Mouse (Mus musculus) erythroblast, embryonic 14.5 days (primary cell): ENCODE measurements at regions not wholly inside any gene's neighbourhood (a gene's known extent, or its start where the extent isn't known, plus 50 kb on each side); places are given as distances from the start of the nearest gene placed in this dataset.

Experiments used
- H3K27me3 ChIP-seq: 2 replicates; pipeline ENCODE4 v1.6.1; 2012; ENCODE audit warnings: inconsistent platforms; ENCODE audit not compliant: control insufficient read depth
- H3K36me3 ChIP-seq: 2 replicates; pipeline ENCODE4 v1.6.1; 2012; ENCODE audit warnings: mild to moderate bottlenecking, inconsistent platforms; ENCODE audit not compliant: control insufficient read depth
- H3K4me1 ChIP-seq: 2 replicates; pipeline ENCODE4 v1.6.1; 2012; ENCODE audit warnings: inconsistent platforms; ENCODE audit not compliant: control insufficient read depth
- H3K4me3 ChIP-seq: replicated peaks from 2 replicates; pipeline ENCODE3; 2012; ENCODE audit warnings: moderate library complexity, mild to moderate bottlenecking, inconsistent platforms
- H3K9me3 ChIP-seq: 2 replicates; pipeline ENCODE4 v1.6.1; 2012; ENCODE audit warnings: low read length, inconsistent platforms, mixed read lengths; ENCODE audit not compliant: control insufficient read depth
- GATA1 ChIP-seq: IDR thresholded peaks from 2 replicates; pipeline ENCODE4 v1.6.1; 2012; ENCODE audit warnings: low read length, inconsistent platforms, mixed read lengths
- TAL1 ChIP-seq: IDR thresholded peaks from 3 replicates; pipeline ENCODE4 v1.6.1; 2012; ENCODE audit warnings: low read length, inconsistent platforms, mixed read lengths

GRCm38 (mm10) chr2:78520258-78521023, 347.5 kb upstream of the Ube2e3 start:
- Histone ChIP-seq H3K4me1 (no peaks in the 10 kb centered on the region), H3K27me3 (no peaks in the 10 kb centered on the region), H3K9me3 (no peaks in the 10 kb centered on the region), H3K4me3 (no peak overlapping the region), H3K36me3 (no peaks in the 10 kb centered on the region)
- TF ChIP-seq TAL1: no peak
- TF ChIP-seq GATA1: no peak

GRCm38 (mm10) chr2:78493115-78493514, 374.8 kb upstream of the Ube2e3 start:
- H3K27me3 ChIP-seq: no peaks in the 10 kb centered on the region
- no peak for TF ChIP-seq GATA1
- no peak for TF ChIP-seq TAL1
- H3K36me3 ChIP-seq: no peaks in the 10 kb centered on the region
- no peaks in the 10 kb centered on the region for H3K9me3 ChIP-seq
- no peak overlapping the region for H3K4me3 ChIP-seq
- no peaks in the 10 kb centered on the region for H3K4me1 ChIP-seq

- Histone ChIP-seq H3K4me1 (no peaks in the 10 kb centered on the region), H3K9me3 (no peaks in the 10 kb centered on the region), H3K27me3 (no peaks in the 10 kb centered on the region), H3K4me3 (no peak overlapping the region), H3K36me3 (no peaks in the 10 kb centered on the region)
- no peak for TF ChIP-seq GATA1
- no peak for TF ChIP-seq TAL1
Observed at GRCm38 (mm10) chr2:78480036-78480435, 387.9 kb upstream of the Ube2e3 start.

- Histone ChIP-seq H3K4me1 (no peaks in the 10 kb centered on the region), H3K27me3 (no peaks in the 10 kb centered on the region), H3K36me3 (no peaks in the 10 kb centered on the region), H3K9me3 (no peaks in the 10 kb centered on the region), H3K4me3 (no peak overlapping the region)
- no peak for TF ChIP-seq TAL1
- TF ChIP-seq GATA1: no peak
Observed at GRCm38 (mm10) chr2:78459444-78459843, 408.5 kb upstream of the Ube2e3 start.

GRCm38 (mm10) chr2:78453411-78453810, 414.5 kb upstream of the Ube2e3 start:
- no peaks in the 10 kb centered on the region for H3K9me3 ChIP-seq
- no peaks in the 10 kb centered on the region for H3K27me3 ChIP-seq
- no peaks in the 10 kb centered on the region for H3K36me3 ChIP-seq
- H3K4me3 ChIP-seq: no peak overlapping the region
- TF ChIP-seq GATA1 (no peak), TAL1 (no peak)
- no peaks in the 10 kb centered on the region for H3K4me1 ChIP-seq

- Histone ChIP-seq H3K9me3 (no peaks in the 10 kb centered on the region), H3K4me1 (no peaks in the 10 kb centered on the region), H3K36me3 (no peaks in the 10 kb centered on the region), H3K27me3 (no peaks in the 10 kb centered on the region), H3K4me3 (no peak overlapping the region)
- no peak for TF ChIP-seq TAL1
- TF ChIP-seq GATA1: no peak
Observed at GRCm38 (mm10) chr2:78436816-78437215, 431.1 kb upstream of the Ube2e3 start.

GRCm38 (mm10) chr2:78435071-78435470, 432.9 kb upstream of the Ube2e3 start:
- Histone ChIP-seq H3K4me1 (no peaks in the 10 kb centered on the region), H3K27me3 (no peaks in the 10 kb centered on the region), H3K36me3 (no peaks in the 10 kb centered on the region), H3K9me3 (no peaks in the 10 kb centered on the region), H3K4me3 (no peak overlapping the region)
- TF ChIP-seq GATA1 (no peak), TAL1 (no peak)

GRCm38 (mm10) chr2:78427659-78428336, 440.1 kb upstream of the Ube2e3 start:
- Histone ChIP-seq H3K9me3 (no peaks in the 10 kb centered on the region), H3K27me3 (no peaks in the 10 kb centered on the region), H3K36me3 (no peaks in the 10 kb centered on the region), H3K4me3 (no peak overlapping the region), H3K4me1 (no peaks in the 10 kb centered on the region)
- TF ChIP-seq GATA1 (no peak), TAL1 (no peak)

GRCm38 (mm10) chr2:78418561-78419338, 449.2 kb upstream of the Ube2e3 start:
- H3K4me3 ChIP-seq: no peak overlapping the region
- H3K27me3 ChIP-seq: no peaks in the 10 kb centered on the region
- 0 out of 2 replicates have a peak, but pooled peaks cover 3% of the 10 kb centered on the region for H3K9me3 ChIP-seq
- TF ChIP-seq GATA1 (no peak), TAL1 (no peak)
- no peaks in the 10 kb centered on the region for H3K36me3 ChIP-seq
- no peaks in the 10 kb centered on the region for H3K4me1 ChIP-seq
